Mouse (Mus musculus) bone marrow, adult 2 months (tissue): Measurements from ENCODE around the gene Proser2. TPM values are rescaled to one million over a fixed set of nuclear protein-coding genes. Genes with fewer than 3 reads are reported as not detected.

Source experiments
- H3K27ac ChIP-seq: fragments of 200-500 bp; 2 replicates; pipeline ENCODE4 v1.5.1; 2012; ENCODE audit warnings: low read depth, mild to moderate bottlenecking, control low read depth, inconsistent platforms, low read length; ENCODE audit not compliant: control insufficient read depth, poor library complexity, insufficient read depth
- H3K4me1 ChIP-seq: fragments of 200-500 bp; 2 replicates; pipeline ENCODE4 v1.6.1; 2011; ENCODE audit warnings: low read length; ENCODE audit not compliant: control insufficient read depth, insufficient read depth
- H3K4me3 ChIP-seq: fragments of 200-500 bp; replicated peaks from 2 replicates; pipeline ENCODE3; 2011; ENCODE audit warnings: mild to moderate bottlenecking, low read depth, low read length, control low read depth; ENCODE audit not compliant: control insufficient read depth
- CTCF ChIP-seq: fragments of 200-500 bp; IDR thresholded peaks from 2 replicates; pipeline ENCODE4 v1.5.1; 2011; ENCODE audit warnings: low read length, control low read depth; ENCODE audit not compliant: control insufficient read depth, insufficient read depth
- POLR2A ChIP-seq: fragments of 200-500 bp; IDR thresholded peaks from 2 replicates; pipeline ENCODE4 v1.6.1; 2011; ENCODE audit warnings: low read depth, mild to moderate bottlenecking, control low read depth, low read length, borderline replicate concordance; ENCODE audit not compliant: control insufficient read depth
- WGBS: fragments of 180-500 bp; shearing (Covaris S2); methylation state at CpG from one replicate; pipeline ENCODE4 v1.1.7; 2018; 5-methylcytosine and 5-hydroxymethylcytosine counted together
- polyA plus RNA-seq: library from polyadenylated mRNA; stranded (reverse); fragments of >200 nt; gene quantifications from 2 replicates; pipeline ENCODE4 v1.2.4, GENCODE M21; 2011; ENCODE audit warnings: low replicate concordance; ENCODE audit not compliant: missing spikeins, insufficient read depth, insufficient read length

Gene Proser2
- polyA plus RNA-seq, 1 experiment = 7.2 TPM

DNA sequence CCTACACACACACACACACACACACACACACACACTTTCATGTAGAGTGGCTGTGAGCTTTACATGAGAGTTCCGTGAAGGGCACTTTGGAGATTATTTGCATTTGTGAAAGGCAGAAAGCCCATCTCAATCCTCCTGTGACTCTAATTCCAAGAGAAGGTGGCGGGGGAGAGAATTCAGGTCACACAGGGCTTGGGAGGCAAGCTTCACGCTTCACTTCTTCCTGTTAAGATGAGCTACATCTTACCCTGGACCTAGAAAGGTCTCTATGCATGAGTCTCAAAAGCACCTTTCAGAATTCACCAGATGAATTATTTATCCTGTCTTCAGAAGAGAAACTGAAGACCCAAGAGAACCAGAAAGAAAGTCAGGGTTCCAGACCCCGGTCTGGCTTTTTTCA is 16.2 kb upstream of the Proser2 start:
- WGBS = 83% methylated on average over 4 of the region's 4 CpGs
- TF ChIP-seq POLR2A (no peak), CTCF (no peak)
- Histone ChIP-seq H3K4me1 (no peaks in the 10 kb centered on the region), H3K27ac (no peak overlapping the region), H3K4me3 (no peak overlapping the region)

DNA sequence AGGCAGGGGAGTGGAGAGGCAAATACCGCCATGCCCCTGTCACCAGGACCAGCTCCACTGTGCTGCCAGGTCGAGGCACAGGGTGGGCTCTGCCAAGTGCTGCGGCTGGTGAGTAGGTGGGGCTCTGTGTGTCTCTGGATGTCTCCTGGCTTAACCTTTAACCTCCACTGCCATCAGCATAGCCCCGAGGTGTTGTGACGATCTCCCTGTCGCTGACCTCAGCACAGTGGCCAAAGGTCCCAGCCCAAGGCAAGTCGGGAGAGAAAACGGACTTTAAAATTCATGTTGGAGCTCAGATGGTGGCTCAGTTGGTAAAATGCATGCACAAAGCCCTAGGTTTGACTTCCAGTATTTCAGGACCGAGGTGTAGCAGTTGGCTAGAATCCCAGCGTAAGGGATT is 15.6 kb upstream of the Proser2 start:
- WGBS = 81% methylated on average over 10 of the region's 10 CpGs
- TF ChIP-seq CTCF = no peak
- TF ChIP-seq POLR2A = no peak
- Histone ChIP-seq H3K4me1 (no peaks in the 10 kb centered on the region), H3K27ac (no peak overlapping the region), H3K4me3 (no peak overlapping the region)

DNA sequence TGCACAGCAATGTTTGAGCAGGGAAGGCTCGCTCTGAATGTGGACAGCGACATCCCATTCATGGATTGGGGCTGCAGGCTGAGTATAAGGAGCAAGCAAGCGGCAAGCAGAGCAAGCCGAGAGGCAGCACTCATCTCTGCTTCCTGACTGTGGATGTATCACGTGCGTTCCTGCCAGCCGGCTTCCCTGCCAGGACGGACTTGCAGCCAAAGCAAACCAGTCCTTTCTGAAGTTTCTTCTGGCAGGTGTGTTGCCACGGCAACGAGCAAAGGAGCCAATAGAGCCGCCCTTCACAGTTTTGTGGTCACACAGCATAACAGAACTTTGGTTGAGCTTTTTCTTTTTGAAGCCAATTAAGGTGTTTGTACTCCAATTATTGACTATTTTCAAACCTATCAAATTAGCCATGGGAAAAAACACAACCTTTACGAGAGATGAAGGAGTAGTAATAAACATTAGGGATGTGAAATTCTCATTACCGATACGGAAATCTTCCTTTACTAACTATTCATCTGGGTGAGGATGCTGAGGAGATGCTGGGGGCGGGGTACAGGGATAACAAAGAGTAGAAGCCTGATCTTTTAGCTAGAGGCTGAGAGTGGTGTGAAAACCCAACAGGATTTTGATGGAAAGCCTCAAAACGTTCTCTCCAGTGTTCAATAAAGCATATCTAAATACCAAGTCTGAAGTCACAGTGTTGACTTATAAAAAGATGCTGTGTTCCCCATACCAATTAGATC is 13.1 kb upstream of the Proser2 start:
- 81% methylated on average over 16 of the region's 16 CpGs for WGBS
- Histone ChIP-seq H3K27ac (no peak overlapping the region), H3K4me1 (no peaks in the 10 kb centered on the region), H3K4me3 (no peak overlapping the region)
- TF ChIP-seq POLR2A (no peak), CTCF (no peak)

DNA sequence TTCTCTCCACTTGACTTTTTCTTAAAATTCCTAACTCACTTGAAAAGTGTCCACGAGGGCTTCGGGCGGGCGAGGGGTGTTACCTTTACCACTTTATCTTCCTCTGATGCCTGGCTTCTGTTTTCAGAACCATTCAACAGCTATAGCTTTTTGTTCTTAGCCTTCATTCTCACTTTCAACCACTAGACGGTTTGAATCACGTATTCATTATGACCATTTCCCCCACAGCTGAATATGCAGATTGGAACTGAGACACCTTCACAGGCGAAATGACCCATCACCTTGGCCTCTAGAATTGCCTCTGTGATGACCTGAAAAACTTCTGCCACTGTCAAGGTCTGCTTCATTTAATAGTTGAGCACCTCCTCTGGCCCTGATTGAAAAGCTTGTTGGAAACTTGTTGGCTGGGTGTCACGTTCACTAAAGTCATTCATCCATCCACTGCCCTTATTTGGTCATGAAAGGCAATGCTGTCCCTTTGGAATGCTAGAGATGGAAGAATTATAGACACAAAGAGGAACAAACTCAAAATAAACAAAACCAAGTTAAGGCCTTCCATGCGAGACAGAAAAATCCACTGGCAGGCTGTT is 10.7 kb upstream of the Proser2 start:
- TF ChIP-seq CTCF = no peak
- TF ChIP-seq POLR2A = no peak
- 83% methylated on average over 9 of the region's 9 CpGs for WGBS
- Histone ChIP-seq H3K4me1 (no peaks in the 10 kb centered on the region), H3K27ac (no peak overlapping the region), H3K4me3 (no peak overlapping the region)

DNA sequence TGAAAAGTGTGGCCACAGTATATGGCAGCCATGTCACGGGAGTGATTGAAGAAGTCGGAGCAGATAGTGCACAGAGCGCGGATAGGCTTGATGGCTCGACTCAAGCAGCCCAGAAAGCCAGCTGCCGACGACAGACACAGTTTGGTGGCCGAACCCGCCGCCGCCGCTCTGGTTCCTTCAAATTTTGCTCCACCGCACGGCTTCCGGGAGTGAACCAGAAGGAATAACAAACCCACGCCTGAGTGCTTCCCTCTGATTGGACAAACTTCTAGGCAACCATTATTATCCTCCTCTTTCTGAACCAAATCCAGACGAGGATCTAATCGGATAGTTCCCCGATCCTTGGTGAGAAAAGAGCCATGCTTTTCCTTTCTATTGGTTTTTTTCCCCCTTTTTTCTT is 3.9 kb upstream of the Proser2 start:
- no peak overlapping the region for H3K27ac ChIP-seq
- H3K4me3 ChIP-seq = no peak overlapping the region
- TF ChIP-seq POLR2A (no peak), CTCF (no peak)
- WGBS = 85% methylated on average over 19 of the region's 19 CpGs
- no peaks in the 10 kb centered on the region for H3K4me1 ChIP-seq

DNA sequence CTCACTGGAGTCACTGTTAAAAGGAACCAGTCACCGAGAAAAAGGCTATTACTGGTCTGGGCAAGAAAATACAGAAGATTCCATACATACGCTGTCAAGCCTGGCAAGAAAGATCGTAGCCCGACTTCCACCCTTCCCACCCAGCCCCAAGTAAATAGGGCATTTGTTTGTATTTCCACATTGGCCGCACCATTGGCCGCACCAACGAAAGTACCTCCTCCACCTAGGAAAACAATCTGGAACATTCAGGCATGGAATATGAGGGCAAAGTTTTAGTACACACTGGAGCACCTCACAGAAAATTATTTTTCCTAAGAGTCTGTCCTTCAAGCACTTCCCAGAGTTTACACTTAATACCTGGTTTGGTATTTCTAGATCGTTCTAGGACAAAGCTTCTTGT is 1.1 kb downstream of the Proser2 start:
- no peak overlapping the region for H3K4me3 ChIP-seq
- no peak overlapping the region for H3K27ac ChIP-seq
- TF ChIP-seq CTCF (no peak), POLR2A (no peak)
- 79% methylated on average over 8 of the region's 8 CpGs for WGBS
- no peaks in the 10 kb centered on the region; the same call in 1 of the 2 replicates for H3K4me1 ChIP-seq

DNA sequence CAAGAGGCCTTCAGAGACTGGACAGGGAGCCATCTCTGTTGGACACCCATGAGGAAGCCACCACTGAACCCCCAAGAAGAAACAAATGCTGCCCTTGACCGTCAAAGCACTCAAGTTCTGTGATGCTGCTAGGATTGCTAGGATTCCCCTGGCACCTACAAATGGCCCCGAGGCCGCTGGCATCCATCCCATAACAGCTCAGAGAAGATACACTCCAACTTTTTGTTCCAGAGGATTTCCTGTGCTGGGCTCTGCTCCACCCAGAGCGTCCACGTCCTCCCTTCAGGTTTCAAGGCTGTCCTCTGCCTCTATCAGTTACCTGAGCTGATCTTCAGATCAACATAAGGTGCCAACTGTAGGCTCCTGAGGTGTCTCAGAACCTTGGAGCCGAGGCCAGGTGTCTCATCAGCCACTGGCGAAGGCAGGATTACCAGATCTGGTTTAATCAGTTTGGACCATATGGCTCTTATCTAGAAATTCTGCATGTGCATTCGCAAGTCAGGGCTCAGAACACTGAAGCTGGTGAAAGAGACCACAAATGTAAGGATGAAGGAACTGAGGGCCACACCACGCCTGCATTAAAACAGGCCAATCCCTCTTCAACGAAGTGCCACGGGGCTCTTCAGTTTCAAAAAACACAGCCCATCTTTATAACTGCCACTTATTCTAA is 1.7 kb downstream of the Proser2 start:
- H3K4me1 ChIP-seq = no peaks in the 10 kb centered on the region; the same call in 1 of the 2 replicates
- WGBS = 68% methylated on average over 11 of the region's 11 CpGs
- TF ChIP-seq CTCF (no peak), POLR2A (no peak)
- no peak overlapping the region for H3K27ac ChIP-seq
- H3K4me3 ChIP-seq = no peak overlapping the region

DNA sequence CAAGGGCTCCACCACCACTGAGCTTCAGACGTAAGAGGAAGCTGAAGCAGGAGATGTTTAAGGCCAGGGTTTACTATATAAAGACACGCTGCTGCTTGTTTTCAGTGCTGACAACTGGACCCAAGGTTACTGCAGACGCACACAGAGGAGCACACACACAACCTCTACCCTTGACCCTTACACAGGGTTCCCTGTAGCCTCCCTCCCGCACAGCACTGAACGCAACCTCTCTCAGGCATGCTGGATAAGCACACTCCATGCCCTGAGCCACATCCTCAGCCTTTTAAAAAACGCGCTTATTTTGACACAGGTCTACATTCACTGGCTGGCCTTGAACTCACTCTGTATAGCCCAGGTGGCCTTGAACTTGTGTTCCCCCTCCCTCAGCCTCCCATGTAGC is 7.0 kb downstream of the Proser2 start:
- no peak overlapping the region for H3K4me3 ChIP-seq
- 81% methylated on average over 7 of the region's 7 CpGs for WGBS

More for the DNA sequence above, 7.0 kb downstream of the Proser2 start:
- H3K27ac ChIP-seq = no peak overlapping the region
- H3K4me1 ChIP-seq = no peaks in the 10 kb centered on the region; the same call in 1 of the 2 replicates
- TF ChIP-seq CTCF (no peak), POLR2A (no peak)
